Mouse (Mus musculus) megakaryocyte, embryonic 14.5 days (primary cell): ENCODE data around the gene Gpr156.

ENCODE experiments used
- FLI1 ChIP-seq: IDR thresholded peaks from 2 replicates; pipeline ENCODE4 v1.6.1; 2012; ENCODE audit warnings: low read length, inconsistent platforms, mixed read lengths
- GATA1 ChIP-seq: IDR thresholded peaks from 3 replicates; pipeline ENCODE4 v1.6.1; 2012; ENCODE audit warnings: mixed read lengths, low read length, inconsistent platforms, borderline replicate concordance

DNA sequence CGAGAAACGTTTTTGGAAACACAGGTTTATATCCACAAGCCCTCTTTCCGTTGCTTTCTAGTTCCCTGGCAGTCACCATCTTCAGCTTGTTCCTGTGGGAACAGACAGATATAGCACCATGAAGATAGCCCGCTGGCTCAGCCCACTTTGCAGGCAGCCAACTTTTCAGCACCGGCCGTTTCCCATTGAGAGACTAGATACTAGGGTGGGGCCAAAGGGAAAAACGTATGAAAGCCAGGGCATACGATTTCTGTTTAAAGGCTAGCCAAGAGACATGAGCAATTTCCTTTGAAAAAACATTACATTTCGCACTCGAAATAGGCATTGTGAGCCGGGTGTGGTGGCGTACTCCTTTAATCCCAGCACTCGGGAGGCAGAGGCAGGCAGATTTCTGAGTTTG, 95.2 kb downstream of the Gpr156 start:
- no peak for TF ChIP-seq GATA1
- no peak for TF ChIP-seq FLI1
